Mouse (Mus musculus): ENCODE results near the gene Kcnq1.

The Kcnq1 gene

DNA sequence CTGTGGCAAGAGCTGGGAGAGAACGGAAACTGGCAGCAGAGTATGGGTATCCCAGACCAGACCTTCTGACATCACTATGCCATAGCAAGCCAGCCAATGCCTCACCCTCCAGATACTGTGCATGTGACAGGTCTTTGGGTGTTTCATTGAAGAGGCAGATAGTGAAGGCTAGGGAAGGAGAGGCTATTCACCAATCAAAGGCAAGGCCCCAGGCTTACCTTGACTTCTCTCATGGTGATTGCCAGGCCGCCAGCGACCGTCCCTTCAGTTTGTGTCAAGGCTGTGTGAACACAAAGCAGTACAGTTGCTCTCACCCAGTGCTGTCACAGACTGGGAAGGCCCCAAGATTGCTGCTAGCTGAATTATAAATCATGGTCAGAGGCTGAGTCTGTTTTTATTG lies 75.1 kb downstream of the Kcnq1 start:
- DNase-seq (ENCODE audit: low read depth, low spot score): no peak

DNA sequence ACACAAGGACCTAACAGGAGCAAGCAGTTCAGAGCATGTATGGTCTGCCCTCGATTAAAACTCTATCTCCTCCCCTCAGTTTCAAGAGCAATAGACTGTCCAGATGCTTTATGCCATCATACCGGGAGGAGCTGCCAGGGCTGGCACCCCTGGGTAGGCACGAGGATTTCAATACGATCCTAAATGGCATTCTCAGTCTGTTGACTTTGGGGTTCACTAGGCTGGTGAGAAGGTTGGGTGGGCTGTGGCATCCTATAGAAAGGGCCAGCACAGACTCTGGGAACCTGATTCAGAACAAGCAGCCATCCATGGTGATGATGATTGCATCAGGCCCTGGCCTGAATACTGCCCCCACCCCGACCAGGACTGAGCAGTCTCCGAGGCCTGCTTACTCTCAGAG lies 79.3 kb downstream of the Kcnq1 start:
- DNase-seq (ENCODE audit: low read depth, low spot score): no peak

DNA sequence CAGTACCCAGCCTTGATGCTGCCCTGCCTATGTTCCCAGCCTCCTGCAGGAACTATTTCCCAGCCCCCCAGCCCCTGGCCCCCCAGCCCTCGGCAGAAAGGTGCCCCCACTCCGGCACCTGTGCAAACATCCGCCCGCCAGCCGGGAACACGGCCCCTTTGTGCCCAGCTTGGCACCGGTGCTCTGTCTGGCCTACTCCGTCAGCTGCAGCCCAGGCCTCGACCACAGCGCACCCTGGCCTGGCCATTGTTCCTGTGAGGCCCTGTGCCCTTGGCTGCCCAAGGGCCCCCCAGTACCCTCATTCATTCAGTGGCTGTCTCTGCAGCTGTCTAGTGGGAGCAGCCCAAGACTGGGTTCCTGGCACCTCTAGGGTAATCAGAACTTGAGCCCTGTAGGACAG lies 80.2 kb downstream of the Kcnq1 start:
- no peak for DNase-seq (ENCODE audit: low read depth, low spot score)

DNA sequence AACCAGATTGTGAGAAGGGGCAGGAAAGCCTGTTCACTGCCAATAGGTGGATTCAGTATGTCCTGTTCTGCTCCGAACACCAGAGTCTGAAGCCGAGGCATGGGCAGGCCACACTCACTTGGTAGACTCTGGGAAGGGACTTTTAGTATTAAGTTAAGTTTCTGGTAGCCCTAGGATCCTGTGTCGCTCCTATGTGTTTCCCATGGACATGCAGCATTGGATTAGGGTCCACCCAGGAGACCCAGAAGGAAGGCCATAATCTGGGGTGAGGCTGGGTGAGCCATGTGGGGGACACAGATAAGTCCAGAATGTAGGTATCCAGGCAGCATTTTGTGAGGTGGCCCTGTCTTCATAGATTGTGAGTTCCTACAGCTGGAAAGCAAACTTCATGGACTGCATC lies 81.0 kb downstream of the Kcnq1 start:
- no peak for DNase-seq (ENCODE audit: low read depth, low spot score)

DNA sequence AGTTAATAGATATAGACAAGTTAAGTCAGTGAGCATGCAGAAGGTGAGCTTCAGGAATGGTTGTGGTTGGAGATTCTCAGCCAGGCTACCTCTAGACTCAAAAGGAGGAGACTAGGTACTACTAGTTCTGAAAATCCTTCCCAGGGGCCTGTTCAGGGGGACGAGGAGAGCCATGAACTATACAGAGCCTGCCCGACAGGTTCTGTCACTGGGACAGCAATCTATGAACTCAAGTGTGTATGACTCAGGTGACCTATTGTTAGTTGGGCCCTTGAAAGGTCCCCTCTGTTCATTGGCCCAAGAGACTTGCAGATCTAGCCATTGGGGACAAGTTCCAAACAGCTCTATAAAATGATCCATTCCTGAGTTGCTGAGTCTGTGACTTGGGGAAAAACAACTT lies 82.4 kb downstream of the Kcnq1 start:
- no peak for DNase-seq (ENCODE audit: low read depth, low spot score)

DNA sequence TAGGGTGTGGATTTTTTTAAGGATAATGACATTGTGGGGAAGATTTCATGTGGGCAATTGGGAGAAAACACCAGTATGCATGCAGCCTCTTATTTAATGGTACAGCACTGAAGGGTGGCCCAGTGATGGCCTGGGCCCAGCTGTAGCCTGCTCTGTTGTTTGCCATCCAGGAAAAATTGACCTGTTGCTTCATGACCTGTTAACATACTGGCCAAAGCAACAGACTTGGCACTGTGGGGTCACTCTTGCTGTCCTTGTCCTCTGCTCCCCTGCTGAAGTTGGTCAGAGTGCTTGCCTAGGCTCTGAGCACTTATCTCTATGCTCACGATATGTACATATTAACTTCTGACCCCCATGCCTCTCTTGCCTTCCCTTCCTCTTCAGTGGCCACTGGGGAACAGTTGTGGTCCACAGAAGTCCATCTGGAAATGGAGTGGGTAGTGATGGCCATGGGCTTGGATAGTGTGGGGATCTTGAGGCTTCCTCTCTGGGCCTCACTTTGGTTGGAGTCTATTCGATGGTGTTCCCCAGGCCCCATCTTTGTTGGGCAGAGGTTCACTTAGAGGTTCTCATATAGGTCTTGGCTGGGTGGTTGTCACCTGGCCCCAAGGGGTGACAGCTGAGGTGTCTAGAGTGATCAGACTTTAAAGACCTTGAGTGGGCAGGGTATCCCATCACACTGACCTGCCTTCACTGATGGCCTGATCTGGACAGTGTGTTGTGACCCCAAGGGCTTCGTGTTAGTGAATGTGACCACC lies 84.0 kb downstream of the Kcnq1 start:
- no peak for DNase-seq (ENCODE audit: low read depth, low spot score)

DNA sequence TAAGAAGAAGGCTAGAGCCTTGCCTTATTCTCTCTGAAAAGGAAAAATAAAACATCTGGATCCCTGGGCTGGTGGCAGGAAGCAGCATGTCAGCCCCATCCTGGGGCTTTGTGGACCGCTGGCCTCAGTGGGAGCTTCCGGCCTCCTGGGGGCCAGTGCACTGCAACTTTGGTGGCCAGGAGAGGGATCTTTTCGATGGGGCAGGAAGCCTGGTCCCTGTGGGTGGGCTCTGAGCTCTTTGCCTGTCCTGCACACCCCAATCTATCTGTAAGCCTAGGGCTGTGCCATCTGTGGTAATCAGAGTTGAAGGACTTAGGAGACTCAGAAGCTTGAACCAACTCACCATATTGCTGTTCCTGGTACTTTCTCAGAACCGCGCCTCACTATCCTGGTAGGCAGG lies 84.7 kb downstream of the Kcnq1 start:
- DNase-seq (ENCODE audit: low read depth, low spot score): no peak

DNA sequence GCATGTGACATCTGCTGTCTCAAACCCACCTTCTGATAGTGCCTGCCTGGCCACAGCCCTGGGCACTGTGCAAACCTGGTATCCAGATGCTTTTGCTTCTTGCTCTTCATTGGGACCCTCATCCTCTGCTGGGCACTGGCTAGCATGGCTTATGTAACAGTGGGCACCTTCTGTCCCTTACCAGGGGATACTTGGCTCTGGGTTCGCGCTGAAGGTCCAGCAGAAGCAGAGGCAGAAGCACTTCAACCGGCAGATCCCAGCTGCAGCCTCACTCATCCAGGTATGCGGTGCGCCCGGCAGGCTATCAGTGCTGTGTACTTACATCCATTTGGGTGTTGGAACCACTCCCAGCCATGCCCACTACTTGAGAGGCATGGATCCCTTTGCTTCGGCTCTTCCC lies 86.2 kb downstream of the Kcnq1 start:
- no peak for DNase-seq (ENCODE audit: low read depth, low spot score)

DNA sequence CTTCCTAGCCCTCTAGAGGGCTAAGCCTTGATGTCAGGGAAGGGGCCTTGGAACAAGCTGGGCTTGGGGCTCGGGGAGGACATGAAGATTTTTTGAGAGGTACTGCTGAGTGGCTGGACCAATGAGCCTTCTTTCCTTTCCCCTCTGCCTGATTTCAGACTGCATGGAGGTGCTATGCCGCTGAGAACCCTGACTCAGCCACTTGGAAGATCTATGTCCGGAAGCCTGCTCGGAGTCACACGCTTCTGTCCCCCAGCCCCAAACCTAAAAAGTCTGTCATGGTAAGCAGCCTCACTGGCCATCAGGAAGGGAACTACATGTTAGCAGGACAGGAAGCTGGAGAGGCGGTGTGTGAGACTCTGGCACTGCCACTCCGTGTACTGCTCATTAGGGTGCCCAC lies 87.9 kb downstream of the Kcnq1 start:
- DNase-seq (ENCODE audit: low read depth, low spot score): no peak

DNA sequence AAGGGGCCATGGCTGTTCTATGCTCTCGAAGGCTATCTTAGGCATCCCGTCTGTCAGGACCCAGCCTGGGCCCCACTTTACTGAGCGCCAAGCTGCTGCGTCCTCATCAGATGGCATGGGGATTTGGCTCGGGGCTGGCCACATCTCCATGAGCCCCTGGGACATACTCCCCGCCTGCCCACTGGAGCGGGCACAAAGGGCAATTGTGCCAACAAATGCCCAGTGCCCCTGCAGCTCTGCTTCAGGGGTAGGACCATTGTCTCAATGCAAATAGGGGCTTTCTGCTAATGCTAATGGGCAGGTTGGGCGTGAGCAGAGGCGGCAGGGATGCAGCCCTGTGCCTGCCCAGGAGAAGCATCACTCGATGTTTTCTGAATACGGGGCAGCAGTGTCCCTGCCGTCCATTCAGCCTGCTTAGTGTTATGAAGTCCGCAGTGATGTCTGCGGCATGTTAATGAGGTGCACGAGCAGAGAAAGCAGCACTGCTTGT lies 91.8 kb downstream of the Kcnq1 start:
- no peak for DNase-seq (ENCODE audit: low read depth, low spot score)

DNA sequence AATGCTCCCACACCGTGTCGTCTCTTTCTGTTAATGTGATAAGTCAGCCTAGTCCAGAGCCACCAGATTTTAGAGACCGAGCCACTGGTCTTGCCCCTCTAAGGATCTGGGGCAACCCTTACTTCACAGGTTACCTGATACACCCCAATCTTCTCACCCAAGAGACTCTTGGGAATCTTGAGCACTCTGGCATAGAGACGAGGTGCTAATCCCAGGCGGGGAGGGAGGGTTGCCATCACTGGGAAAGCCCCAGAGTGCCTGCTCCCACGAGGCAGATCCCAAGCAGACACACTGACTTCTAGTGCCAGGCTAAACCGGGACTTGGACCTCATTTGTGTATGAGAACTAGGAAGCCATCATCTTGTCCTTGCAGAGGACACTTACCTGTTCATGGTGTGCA lies 92.3 kb downstream of the Kcnq1 start:
- DNase-seq (ENCODE audit: low read depth, low spot score): no peak

DNA sequence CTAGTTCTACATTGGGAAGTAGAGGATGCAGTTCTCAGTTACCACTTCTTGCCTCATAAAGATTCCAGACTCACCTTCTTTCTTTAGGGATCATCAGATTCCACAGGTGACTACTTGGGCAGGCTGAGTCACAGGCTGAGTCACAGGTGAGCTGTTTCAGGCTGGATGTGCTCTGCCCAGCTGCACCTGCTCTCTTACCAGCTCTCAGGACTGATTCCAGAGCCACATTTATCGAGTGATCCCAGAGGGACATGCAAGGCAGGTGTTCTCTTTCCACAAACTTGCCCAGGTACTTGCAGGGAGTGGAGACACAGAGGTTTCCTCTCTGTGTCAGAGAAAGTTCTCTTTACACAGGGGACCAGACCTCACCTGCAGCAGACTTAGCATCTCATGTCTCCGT lies 95.1 kb downstream of the Kcnq1 start:
- no peak for DNase-seq (ENCODE audit: low read depth, low spot score)

DNA sequence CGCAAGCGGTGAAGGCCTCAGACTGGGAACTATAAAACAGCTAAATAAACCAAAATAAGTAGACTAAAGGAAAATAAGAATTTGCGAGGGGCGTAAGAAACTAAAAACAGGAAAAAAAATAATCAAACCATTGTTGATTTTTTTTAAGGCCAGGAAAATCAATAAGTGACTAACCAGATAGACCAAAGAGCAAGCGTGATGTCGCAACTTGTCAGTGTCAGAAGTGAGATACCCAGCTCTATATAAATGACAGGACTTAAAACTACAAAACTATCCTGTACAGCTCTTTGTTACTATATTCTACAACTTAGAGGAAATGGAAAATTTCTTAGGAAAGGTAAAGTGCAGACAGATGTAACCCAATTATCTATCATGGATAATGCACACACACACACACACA lies 97.7 kb downstream of the Kcnq1 start:
- DNase-seq (ENCODE audit: low read depth, low spot score): no peak

DNA sequence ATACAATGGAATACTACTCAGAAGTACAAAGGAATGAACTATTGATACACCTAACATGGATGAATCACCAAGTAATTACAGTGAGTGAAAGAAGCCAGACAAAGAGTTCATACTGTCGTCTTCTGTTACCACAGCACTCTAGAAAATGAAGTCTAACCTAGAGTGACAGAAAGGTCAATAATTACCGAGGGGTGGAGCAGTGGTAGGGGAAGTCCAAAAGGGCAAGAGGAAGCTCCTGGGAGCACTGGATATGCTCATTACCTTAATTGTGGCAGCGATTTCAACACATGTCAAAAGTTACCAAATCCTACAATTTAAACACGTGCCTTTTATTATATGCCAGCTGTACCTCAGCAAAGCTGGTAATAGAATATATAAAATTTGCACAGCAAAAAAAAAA lies 100.9 kb downstream of the Kcnq1 start:
- no peak for DNase-seq (ENCODE audit: low read depth, low spot score)

DNA sequence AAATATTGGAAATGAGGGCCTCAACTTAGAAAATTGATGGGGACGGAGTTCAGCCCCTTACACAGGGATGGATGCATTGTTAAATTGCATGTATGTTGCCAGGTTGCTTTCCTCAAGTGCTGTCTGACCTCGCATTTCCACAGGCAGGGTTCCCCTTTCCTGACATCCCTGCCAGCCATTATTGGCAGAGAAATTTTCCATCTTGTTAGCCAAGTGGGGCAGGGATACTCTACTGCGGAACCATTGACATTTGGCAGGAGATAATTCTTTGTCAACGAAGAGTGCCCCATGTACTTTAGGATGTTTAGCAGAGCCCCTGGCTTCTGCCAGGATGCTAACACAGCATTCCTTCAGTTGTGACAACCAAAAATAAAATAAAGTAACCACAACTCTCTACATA lies 104.6 kb downstream of the Kcnq1 start:
- DNase-seq (ENCODE audit: low read depth, low spot score): no peak

DNA sequence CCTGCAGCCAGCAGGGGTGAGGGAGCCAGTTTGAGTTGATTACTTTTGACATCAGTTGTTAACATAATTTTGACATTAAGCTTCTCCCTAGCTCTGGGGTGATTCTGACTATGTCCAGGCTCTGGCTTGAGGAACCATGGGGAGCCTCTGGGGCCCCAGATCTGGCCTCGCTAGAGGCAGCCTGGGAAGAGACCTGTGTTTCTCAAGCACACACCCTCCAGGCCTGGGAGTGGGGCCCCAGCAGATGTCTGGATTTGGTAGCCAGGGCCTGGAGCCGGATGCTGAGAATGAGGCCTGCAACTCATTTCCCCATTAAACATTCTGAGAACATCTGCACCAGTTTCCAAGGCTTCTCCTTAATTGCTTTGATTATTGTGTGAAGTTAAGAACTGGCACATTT lies 145.0 kb downstream of the Kcnq1 start:
- no peak for DNase-seq (ENCODE audit: low read depth, low spot score)

DNA sequence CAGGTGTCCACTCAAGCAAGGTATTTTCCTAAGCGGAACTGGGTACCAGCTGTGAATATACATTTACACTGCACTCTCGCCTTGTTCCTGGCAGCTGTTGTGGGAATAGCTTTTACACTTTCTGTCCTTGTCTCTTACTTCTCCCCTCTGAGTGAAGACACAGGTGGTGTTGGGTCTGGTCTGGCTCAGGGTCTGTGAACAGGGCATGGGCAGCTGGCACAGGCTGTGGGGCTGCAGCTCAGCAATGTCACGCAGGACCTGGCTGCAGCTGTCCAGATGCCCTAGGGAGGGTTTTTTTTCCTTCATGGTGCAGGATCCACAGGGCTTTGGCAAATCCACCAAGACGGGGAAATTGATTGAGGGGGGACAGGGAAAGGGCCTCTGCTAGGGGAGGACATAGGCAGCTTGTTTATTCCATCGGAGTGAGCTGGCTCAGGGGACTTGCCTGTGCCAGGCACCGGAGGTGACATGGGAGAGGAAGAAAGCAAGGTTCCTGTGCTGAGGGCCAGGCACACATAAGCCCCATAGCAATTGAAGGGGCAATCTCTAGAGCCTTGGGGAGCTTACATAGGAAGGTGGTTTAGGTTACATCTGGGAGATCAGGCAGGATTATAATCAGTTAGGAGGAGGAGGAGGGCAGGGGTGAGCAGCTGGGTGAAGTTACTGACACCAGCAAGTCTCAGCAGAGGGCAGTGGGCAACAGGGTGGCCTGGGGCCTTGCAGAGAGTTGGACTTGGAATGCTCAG lies 147.1 kb downstream of the Kcnq1 start:
- no peak for DNase-seq (ENCODE audit: low read depth, low spot score)

DNA sequence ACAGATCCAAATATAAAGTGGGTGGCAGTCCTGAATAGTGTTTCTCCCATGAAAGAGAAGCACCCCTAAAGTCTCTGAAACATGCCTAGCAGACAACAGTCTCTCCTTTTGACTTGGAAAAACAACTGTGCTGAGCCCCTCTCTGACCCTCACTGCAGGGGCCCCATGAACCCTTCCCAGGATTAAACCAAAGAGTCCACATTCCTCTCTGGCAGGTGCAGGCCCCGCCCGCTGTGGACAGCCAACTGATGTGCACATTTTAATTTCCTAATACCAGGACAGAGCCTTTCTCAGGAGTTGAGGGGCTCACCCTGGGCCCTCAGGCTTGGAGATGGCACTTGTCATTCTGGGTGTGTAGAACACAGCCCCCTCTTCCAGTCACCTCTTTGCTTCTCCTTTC lies 148.7 kb downstream of the Kcnq1 start:
- DNase-seq (ENCODE audit: low read depth, low spot score): no peak

DNA sequence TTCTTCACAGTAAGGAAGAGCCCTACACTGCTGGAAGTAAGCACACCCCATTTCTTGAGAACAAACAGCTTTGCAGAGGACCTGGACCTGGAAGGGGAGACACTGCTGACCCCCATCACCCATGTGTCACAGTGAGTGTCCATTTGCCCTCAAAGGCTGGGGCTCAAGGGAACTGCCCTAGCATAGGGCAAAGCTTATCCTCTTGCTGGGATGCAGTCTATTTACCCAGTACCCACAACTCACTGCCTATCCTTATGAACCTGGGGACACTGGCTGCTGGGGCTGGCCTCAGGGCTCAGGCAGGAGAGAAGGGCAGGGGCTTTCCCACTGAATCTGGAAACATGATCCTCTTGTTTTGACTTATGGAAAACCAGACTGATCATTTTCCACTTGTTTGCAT lies 155.1 kb downstream of the Kcnq1 start:
- DNase-seq (ENCODE audit: low read depth, low spot score): no peak

DNA sequence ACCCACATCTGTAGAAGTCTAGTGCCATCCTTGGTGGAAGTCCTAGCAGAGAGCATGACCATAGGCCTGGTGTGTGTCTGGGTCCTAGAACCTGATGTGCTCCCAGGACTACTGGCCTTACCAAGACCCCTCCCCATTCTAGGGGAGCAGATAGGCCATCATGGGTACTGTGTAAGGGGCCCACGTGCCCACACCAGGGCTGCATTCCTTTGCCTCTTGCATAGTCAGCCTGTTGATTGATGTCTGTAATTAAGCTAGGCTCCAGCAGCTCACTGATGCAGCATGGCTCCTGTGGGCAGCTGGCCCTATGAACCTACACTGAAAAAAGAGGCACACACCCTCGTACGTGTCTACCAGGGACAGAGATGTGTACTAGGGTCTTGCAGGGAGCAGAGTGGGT lies 157.4 kb downstream of the Kcnq1 start:
- no peak for DNase-seq (ENCODE audit: low read depth, low spot score)

DNA sequence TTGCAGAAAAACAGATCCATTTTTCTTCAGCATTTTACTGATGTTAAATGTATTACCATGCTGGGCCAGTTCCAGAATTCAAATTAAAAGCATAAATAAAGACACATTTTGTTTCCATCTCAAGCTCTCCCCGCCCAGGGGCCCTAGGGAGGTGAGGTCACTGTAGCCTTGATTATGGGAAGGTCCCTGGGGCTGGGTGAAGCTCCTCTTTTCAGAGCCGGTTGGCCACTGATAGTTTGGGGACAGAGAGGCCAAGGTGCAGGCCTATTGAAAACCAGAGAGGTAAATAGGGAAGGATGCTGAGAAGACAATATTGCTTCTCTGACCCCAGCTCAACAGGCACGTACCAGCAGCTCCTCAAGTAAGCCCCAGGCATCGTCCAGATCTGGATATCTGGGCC lies 157.8 kb downstream of the Kcnq1 start:
- no peak for DNase-seq (ENCODE audit: low read depth, low spot score)

DNA sequence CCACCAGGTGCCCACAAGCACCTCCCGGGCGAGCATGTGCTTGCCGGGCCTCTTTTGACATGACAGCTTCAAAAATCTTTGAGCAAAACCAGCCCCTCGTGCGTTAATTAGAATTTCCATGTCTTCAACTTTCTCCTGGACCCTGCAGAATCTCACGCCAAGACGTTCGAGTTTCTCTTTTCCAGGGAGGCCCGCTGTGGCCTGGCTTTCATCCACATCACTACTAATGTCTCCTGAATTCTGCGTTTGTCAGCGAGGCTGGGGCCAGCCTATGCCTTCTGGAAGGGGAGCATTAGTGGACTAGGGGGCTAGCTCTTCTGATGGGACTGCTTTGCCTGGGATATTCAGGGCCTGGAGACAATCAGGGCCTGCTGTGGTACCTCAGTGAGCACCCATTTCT lies 159.2 kb downstream of the Kcnq1 start:
- DNase-seq (ENCODE audit: low read depth, low spot score): no peak

DNA sequence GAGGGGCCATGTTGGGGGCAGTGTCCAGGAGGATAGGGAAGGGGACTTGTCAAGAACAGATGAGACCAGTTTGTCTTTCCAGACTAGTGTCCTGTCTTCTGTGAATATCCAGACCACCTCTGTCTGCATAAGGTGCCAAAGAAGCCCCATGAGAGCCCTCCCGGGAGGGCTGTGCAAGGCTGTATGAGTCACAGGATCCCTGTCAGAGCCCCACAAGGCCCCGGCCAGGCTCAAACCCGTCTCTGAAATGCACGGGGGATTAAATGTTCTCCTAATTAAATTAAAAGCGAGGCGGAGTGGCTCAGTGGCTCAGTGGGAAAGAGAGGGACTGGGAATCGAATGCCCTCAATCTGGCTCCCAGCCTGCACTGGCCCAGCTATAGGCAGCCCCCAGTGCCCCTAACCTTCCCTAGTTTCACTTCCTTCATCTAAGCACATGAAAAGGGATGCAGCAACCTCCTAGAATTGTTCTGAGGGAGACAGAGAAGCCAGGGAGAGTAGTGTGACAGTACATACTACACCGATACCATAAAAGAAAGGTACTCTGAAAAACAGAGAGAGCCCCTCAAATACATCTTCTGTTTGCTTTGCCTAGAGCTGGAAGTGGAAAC lies 159.8 kb downstream of the Kcnq1 start:
- DNase-seq (ENCODE audit: low read depth, low spot score): no peak
